Mouse (Mus musculus): ENCODE data around the gene Lypla2. TPM values are rescaled to one million over a fixed set of nuclear protein-coding genes. Genes with fewer than 3 reads are reported as not detected.
"Not testable (repeated sequence)": the region's sequence is repeated elsewhere in the genome, so short reads cannot be mapped to it uniquely, and the experiment has no call there.

The Lypla2 gene
- total RNA-seq, 2 experiments from 2014 or later = 80.0 to 86.1 TPM

- intact Hi-C loops (cut with DNase I) = no loop called here
- DNase-seq (ENCODE audit: low spot score in 2 of 2) = no peak
Observed at GRCm38 (mm10) chr4:135953179-135953578, 19.2 kb downstream of the Lypla2 start.

- DNase-seq (ENCODE audit: low spot score in 2 of 2) = no peak
- intact Hi-C loops (cut with DNase I) = no loop called here
Observed at GRCm38 (mm10) chr4:135951505-135951904, 20.9 kb downstream of the Lypla2 start.

GRCm38 (mm10) chr4:135950365-135950764 lies 22.1 kb downstream of the Lypla2 start:
- DNase-seq (ENCODE audit: low spot score in 2 of 2) = no peak
- intact Hi-C loops (cut with DNase I) = no loop called here

DNA sequence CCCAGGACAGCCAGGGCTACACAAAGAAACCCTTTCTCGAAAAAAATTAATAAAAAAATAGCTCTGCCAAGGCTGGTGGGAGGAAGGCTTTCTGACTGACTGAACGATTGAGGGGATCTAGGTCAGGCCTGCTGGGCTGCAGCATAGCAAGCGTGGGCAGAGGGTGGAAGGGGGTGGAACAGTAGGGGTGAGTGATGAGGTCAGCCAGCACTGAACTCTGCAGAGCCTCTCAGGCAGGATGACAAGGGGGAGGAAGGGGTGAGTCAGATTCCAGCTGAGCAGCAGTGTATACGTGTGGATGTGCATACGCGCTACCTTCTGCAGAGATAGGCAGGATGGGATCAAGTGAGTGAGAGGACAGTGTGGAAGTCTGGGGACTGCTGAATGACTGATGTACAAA lies 22.5 kb downstream of the Lypla2 start:
- intact Hi-C loops (cut with DNase I) = no loop called here

GRCm38 (mm10) chr4:135949475-135949874 lies 23.0 kb downstream of the Lypla2 start:
- intact Hi-C loops (cut with DNase I) = no loop called here
- no peak for DNase-seq (ENCODE audit: low spot score in 2 of 2)

More for the DNA sequence above, 22.5 kb downstream of the Lypla2 start:
- no peak for DNase-seq (ENCODE audit: low spot score in 2 of 2)

- intact Hi-C loops (cut with DNase I) = no loop called here
- DNase-seq (ENCODE audit: low spot score in 2 of 2) = no peak
Observed at GRCm38 (mm10) chr4:135948142-135948541, 24.3 kb downstream of the Lypla2 start.

DNA sequence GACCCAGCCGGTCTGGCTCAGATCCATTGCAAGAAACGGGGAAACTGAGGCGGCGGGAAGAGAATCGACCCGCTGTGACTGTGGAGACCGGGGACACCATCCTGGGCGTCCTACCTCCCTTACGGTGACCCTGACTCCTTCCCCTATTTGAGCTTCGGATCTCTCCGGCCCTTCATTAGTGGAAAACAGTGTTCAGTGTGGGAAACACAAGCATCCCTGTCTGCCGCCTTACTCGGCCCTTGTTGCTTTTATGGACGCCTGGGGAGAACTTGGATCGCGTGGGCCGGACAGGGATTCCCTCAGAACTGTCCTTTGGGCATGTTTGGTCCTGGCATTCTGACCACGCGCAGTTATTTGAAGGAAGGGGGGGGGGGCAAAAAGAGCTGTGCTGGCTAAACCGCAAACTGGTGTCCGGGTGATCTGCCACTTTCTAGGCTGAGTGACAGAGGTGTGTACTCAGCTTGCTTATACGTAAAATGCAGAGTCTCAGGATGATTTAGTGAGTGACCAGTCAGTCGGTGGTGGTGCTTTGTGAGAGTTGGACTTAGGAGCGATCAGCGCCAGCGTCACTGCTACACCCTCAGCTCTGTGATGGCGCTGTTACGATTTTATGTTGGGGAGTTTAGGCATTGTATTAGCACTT lies 25.6 kb downstream of the Lypla2 start:
- intact Hi-C loops (cut with DNase I) = no loop called here
- DNase-seq (ENCODE audit: low spot score in 2 of 2) = no peak

DNA sequence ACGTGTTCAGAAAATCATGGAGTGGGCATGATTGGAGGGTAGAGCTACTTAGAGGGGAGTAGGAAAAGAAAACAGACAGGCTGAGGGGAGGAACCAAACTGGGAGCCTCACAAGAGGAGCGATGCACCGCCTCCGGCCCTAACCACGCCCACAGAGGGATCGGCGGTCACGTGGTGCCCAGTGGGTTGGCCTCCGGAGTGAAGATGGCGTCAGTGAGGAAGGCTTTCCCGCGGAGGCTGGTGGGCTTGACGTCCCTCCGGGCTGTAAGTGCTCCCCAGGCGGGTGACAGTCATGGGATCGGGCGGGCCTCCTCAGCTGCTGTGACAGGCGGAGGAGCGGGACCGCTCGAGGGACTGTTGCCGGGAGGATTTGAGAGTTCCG lies 26.2 kb downstream of the Lypla2 start, which contains the start of gene Hmgcl:
Gene Hmgcl (plus strand): TSS at position 171 of the 381 bp plus-strand sequence.
- DNase-seq (ENCODE audit: low spot score in 2 of 2) = peak; percentile 91 to 94
- intact Hi-C loops (cut with DNase I) = no loop called here

DNA sequence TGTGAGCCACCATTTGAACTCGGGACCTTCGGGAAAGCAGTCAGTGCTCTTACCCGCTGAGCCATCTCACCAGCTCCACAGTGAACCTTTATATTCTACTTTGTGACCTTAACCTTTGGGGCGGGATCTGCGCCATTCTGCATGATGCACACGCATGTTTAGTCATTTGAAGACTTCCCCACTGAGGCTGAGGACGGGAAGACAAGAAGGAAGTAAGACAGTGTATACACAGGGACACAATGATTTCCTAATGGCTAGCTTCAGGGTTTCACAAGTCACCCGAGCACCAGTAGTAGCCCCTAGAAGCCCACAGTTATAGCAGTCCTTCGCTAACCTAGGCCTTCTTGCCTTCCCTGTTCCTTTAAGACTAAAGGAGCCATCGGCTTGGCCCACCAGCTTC lies 26.7 kb downstream of the Lypla2 start:
- DNase-seq (ENCODE audit: low spot score in 2 of 2) = no peak
- intact Hi-C loops (cut with DNase I) = no loop called here

GRCm38 (mm10) chr4:135943389-135943788 lies 29.0 kb downstream of the Lypla2 start:
- DNase-seq (ENCODE audit: low spot score in 2 of 2) = no peak
- intact Hi-C loops (cut with DNase I) = no loop called here

DNA sequence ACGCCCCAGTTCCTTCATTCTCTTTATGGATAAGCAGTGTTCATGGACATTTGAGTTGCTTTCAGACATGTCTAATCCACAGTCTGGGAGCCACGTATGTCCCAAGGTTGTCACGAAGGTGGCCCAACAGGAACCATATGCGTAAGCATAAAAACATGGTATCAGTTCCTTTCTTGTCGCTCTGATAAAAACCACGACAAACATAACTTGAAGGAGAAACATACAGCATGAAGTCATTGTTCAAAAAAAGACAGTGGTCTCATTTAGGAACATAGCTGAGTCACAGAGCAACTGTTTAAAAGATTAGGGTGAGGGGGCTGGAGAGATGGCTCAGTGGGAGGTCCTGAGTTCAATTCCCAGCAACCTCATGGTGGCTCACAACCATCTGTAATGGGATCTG lies 30.2 kb downstream of the Lypla2 start:
- intact Hi-C loops (cut with DNase I) = no loop called here
- no peak for DNase-seq (ENCODE audit: low spot score in 2 of 2)

DNA sequence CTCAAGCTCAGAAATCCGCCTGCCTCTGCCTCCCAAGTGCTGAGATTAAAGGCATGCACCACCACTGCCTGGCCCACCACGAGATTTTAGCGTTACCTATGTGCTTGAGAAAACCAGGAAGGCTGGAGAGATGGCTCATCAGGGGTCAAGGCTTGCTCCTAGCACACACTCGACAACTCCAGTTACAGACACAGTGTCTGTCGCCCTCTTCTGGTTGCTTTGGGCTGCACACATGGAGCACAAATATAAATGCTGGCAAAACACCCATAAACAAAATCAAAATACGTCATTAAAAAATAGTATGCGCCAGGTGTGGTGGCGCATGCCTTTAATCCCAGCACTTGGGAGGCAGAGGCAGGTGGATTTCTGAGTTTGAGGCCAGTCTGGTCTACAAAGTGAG lies 31.4 kb downstream of the Lypla2 start:
- intact Hi-C loops (cut with DNase I); DNase-seq (ENCODE audit: low spot score in 2 of 2): not testable (repeated sequence)

- intact Hi-C loops (cut with DNase I) = no loop called here
- no peak for DNase-seq (ENCODE audit: low spot score in 2 of 2)
Observed at GRCm38 (mm10) chr4:135938858-135939257, 33.6 kb downstream of the Lypla2 start.

GRCm38 (mm10) chr4:135935502-135935901 lies 36.9 kb downstream of the Lypla2 start:
- intact Hi-C loops (cut with DNase I) = no loop called here
- DNase-seq (ENCODE audit: low spot score in 2 of 2) = no peak

- DNase-seq (ENCODE audit: low spot score in 2 of 2) = no peak
- intact Hi-C loops (cut with DNase I) = no loop called here
Observed at GRCm38 (mm10) chr4:135934708-135935500, 37.5 kb downstream of the Lypla2 start.

DNA sequence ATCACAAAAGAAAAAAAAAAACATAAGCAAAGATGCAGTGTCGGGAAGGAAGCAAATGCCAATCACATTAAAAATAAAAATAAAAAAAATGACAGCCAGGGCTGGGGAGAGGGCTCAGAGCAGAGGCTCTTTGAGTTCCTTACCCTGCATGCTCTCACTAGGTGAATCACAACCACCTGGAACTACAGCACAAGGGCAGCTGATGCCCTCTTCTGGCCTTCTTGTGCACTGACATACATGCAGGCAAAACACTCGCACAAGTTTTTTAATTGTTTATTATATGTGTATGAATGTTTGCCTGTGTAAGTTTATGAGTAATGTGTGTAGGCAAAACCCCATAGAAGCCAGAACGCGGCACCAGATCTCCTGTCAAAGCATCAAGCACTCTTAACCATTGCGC lies 40.6 kb downstream of the Lypla2 start:
- DNase-seq (ENCODE audit: low spot score in 2 of 2) = no peak
- intact Hi-C loops (cut with DNase I) = loop anchor here (2.0 kb wide), 1 partner anchor 41 kb away; no protein-coding TSS in a partner anchor

DNA sequence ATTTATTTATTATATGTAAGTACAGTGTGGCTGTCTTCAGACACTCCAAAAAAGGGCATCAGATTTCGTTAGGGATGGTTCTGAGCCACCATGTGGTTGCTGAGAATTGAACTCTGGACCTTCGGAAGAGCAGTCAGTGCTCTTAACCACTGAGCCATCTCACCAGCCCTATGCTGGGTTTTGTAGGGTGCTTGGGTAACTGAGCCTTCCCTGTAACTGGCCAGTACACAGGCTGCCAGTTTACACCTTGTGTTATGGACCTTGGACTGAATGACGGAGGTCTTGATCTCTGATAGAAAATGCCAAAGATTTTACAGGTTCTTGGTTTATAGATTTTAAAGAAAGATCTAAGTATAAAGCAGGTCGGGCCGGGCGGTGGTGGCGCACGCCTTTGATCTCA lies 42.2 kb downstream of the Lypla2 start:
- intact Hi-C loops (cut with DNase I) = loop anchor here (2.0 kb wide), 1 partner anchor 39 kb away; no protein-coding TSS in a partner anchor
- DNase-seq (ENCODE audit: low spot score in 2 of 2) = no peak

DNA sequence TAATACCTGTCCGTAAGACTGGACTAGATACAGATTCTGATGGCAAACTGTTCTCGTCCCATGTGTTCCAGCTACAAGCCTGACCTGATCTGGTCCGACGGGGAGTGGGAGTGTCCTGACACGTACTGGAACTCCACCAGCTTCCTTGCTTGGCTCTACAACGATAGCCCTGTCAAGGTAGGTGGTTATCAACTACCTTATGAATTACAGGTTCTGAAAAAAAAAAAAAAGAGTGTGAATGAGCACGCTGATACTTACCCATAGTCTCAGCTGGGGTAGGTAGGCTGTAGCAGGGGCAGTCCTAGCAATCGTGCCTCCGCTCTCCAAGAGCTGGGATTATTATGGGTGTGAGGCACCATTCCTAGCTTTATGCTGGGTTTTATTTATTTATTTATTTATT lies 42.6 kb downstream of the Lypla2 start:
- DNase-seq (ENCODE audit: low spot score in 2 of 2) = no peak
- intact Hi-C loops (cut with DNase I) = loop anchor here (2.0 kb wide), 1 partner anchor 39 kb away; no protein-coding TSS in a partner anchor

DNA sequence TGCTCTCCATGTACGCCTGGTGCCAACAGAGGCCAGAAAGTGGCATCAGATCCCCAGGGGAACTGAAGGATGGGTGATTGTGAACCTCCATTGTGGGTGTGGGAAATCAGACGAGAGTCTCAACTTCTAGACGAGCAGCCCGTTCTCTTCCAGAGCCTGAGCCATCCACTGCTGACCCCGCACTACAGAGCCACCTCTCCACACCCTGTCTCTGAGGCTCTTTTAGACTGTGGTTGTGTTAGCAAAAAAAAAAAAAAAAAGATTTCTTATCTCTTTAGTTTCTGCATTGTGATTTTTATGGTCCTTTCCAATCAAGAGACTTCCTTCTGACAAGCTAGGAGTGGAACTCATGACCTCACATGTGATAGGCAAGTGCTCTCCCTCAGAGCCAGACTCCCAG lies 43.0 kb downstream of the Lypla2 start:
- DNase-seq (ENCODE audit: low spot score in 2 of 2) = no peak
- intact Hi-C loops (cut with DNase I) = no loop called here

DNA sequence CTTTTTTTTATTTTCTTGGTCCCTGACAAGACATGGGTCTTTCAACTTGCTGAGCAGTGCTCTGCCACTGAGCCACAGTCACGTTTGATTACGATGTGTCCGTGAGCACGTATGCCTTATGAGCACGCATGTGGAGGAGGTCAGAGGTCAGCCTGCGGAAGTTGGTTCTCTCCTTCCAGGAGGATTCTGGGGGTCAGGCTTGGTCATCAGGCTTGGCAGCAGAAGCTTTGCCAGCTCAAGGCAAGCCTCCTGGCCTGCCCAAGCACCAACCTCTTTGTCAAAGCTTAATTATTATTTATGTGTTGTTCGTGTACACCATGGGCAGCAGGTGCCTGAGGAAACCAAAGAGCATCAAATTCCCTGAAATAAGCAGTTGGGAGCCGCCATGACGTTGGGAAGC lies 44.0 kb downstream of the Lypla2 start:
- DNase-seq (ENCODE audit: low spot score in 2 of 2) = no peak
- intact Hi-C loops (cut with DNase I) = no loop called here

DNA sequence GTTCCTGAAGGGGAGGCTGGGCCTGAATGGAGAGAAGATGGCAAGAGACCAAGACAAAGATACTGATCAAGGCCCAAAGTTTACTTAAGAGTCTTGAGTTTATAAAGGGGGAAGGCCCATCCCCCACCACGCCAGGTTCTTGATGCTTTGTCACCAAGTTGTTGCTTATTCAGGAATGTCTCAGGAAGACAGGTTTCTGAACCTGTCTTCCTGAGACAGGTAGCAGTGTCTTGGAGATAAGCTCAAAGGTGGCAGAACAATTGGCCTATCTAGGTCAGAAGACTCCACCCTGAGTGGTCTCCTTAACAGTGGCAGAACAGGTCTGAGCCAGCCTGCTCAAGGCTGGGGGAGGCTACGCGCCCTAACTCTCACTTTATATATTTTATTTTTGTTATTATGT lies 45.6 kb downstream of the Lypla2 start:
- no peak for DNase-seq (ENCODE audit: low spot score in 2 of 2)
- intact Hi-C loops (cut with DNase I) = no loop called here

Data from left cerebral cortex, postnatal 36 days (tissue).